Mouse (Mus musculus) thymus, postnatal 10 days (tissue): ENCODE measurements at regions not wholly inside any gene's neighbourhood (a gene's known extent, or its start where the extent isn't known, plus 50 kb on each side); places are given as distances from the start of the nearest gene placed in this dataset.
"Not testable (repeated sequence)": the region's sequence is repeated elsewhere in the genome, so short reads cannot be mapped to it uniquely, and the experiment has no call there.

Experiments
- DNase-seq, 2 experiments: peaks; one replicate each; pipeline ENCODE4 v3.0.0; 2021; ENCODE audit warnings: low spot score in 2 of 2

DNA sequence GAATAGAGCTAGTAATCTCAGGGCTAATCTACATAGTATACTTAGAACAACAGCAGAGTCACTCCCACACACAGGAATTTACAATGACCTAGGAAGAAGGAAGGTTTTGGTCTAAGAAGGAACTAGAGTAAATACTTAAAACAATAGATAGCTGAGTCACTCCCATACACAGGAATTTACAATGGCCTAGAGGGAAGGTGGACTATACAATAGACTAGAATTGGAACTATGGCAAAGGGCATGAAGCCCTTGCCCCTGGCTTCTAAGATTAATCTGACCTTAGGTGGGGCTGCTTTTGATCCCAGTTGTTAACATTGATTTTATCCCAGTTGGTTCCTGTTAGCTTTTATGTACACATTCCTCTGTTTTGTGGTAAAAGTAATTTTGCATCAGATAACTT is 427.8 kb upstream of the Clint1 start:
- DNase-seq = not testable (repeated sequence)

GRCm38 (mm10) chr11:45440937-45441720 is 410.7 kb upstream of the Clint1 start:
- DNase-seq = no peak

- no peak for DNase-seq
Observed at GRCm38 (mm10) chr11:45446512-45446911, 405.3 kb upstream of the Clint1 start.

- no peak for DNase-seq
Observed at GRCm38 (mm10) chr11:45454234-45454633, 397.6 kb upstream of the Clint1 start.

DNA sequence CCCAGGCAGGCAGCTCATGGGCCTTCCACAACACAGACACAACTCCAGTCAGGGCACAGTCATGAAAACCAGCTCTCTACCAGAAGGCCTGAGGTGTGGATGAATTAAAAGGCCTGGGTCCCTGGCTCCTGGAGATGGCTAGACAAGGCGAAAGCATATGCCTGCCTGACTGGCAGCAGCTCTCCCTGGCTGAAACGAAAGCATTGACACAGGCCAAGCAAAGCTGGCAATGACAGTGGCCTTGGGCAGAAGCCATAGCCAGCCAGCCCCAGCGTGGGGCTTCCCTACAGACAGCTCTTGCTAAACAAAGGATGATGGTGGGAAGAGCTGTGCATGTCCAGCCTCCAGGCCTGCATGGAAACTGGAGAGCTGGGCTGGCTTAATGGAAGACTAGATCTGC is 396.9 kb upstream of the Clint1 start:
- DNase-seq = no peak

- no peak for DNase-seq
Observed at GRCm38 (mm10) chr11:45456724-45457123, 395.1 kb upstream of the Clint1 start.

GRCm38 (mm10) chr11:45457597-45457996 is 394.3 kb upstream of the Clint1 start:
- no peak for DNase-seq

- no peak for DNase-seq
Observed at GRCm38 (mm10) chr11:45460000-45460792, 391.7 kb upstream of the Clint1 start.

DNA sequence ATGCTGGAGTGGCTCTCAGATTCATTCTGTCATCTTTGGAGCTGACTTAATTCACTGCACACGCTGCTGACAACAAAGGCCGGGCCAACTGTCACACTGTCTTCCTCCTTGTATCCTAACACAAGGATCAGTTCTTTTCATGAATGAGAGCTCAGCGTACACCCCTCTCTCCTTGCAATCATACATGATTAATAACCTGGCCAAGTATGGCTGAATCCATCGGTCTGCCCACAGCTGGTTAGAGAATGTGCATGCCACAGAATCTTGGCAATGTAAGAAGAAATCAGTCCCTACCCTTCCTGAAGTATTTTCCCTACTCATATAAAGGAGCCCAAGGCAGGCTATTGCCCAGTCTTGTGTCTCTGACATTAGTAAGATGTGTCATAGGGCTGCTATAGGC is 387.4 kb upstream of the Clint1 start:
- DNase-seq = no peak

- no peak for DNase-seq
Observed at GRCm38 (mm10) chr11:45466350-45466749, 385.5 kb upstream of the Clint1 start.

GRCm38 (mm10) chr11:45472171-45472570 is 379.7 kb upstream of the Clint1 start:
- no peak for DNase-seq

DNA sequence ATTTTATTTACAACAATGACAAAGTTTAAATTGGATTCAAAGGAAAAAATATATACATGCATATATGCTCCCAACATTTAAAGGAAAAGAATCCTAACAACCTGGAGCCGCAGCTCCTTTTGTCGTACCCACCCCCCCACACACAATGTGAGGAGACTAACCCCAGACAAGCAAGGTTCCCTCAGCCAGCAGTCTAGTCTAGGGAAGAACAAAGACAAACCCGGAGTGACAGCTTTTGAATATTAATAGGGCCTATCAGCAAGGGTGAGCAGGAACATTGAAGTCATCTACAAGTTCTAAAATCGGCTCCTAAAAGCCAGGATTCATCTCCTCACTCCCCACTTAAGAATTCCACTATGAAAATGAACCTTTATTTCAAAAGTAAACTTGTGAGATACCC is 374.9 kb upstream of the Clint1 start:
- DNase-seq = no peak

DNA sequence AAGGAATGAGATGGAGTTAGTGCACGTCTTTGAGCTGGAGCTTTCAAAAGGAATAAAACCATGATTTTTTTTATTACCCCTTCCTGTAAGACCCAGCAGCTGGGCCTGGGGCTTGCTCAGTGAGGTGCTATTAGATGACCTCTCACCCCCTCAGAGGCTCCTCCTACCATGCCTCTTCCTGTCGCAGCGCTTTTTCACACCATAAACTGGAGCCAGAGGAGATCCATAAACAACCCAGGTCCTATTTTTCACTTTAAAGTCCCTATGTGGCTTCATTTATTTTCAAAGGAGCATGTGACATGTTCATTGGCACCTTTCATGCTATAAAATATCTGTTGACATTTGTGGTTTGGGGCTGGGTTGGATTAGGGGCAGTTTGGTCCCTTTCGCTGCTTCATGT is 365.9 kb upstream of the Clint1 start:
- no peak for DNase-seq

GRCm38 (mm10) chr11:45491021-45491967 is 360.6 kb upstream of the Clint1 start:
- no peak for DNase-seq

DNA sequence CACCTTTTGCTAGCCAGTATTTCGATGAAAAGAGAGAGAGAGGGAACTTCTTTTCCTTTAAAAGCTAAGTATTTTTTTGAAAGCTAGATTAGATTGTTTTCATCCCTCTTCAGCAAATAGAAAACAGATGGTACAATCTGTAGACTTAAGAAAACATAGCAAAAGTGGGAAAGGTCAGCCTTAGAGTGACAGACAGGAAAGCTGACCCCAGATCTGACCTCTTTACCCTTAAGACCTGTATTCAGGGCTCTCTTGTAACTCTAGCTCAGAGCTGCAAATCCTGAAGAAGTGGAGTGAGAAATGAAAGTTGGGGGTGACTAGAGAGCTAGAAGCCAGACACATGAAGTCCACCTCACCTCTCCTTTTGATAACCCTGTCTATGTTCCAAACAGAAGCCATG is 356.6 kb upstream of the Clint1 start:
- no peak for DNase-seq

- no peak for DNase-seq
Observed at GRCm38 (mm10) chr11:45508566-45508965, 343.3 kb upstream of the Clint1 start.

DNA sequence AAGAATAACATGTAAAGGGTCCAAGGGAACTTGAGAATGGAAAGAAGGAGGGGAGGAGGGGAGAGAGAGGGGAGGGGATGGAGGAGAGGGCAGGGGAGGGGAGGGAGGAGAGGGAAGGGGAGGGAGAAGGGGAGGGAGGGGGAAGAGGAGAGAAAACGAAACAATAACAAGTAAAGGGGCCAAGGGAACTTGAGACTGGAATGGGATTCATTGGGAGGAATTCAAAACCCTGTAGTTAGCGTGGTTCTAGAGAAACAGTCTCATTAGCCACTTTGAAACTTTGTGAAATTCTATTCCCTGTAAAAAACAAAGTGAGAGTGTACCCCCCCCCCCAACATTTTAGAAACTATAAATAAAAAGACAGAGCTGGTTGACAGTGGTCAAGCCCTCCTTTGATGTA is 342.6 kb upstream of the Clint1 start:
- DNase-seq = no peak

- DNase-seq = no peak
Observed at GRCm38 (mm10) chr11:45514415-45515271, 337.2 kb upstream of the Clint1 start.

DNA sequence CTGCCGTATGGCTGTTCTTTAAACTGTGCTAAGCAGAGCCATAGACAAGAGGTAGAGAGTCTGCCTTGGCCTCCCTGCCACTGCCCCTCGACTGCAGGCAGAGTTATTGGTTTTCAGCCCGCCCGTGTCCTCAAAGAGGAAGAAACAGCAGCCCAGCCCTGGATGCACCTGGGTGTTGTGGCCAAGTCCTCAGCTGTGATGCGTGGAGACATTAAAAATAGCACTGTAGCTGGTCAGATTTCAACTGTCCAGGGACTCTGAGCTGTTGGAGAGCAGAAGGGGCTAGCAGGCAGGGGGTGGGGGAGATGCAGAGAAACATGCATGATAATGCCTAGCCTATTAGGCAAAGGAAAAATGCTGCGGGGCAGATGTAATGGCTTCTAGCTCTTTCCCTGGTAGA is 327.1 kb upstream of the Clint1 start:
- DNase-seq = no peak

DNA sequence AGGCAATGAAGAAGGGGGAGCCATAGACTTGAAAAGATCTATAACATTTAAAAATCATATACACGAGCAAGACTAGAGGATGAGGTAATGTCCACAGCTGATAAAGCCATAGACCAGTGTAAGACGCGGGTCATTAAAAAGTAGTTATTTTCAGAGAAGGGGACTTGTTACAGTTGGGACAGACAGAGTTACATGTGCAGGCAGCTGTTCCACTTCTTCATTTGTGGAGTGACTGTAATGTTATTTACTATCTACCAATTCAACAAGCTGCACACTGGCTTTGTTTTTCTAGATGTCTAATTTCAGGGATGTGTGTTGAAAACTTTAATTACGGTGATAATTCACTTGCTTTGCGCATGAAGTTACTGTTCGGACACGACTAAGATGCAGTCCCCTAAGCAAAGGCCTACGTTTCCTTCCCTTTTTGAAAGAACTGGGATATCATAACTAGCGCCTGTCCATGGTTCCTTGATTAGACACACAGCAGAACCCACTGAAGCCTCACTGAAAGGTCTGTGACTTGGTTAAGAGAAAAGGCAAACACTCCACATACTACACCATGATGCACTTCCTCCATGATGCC is 320.7 kb upstream of the Clint1 start:
- DNase-seq = no peak
